Mouse (Mus musculus): ENCODE data around the gene Slc44a3. TPM values are rescaled to one million over a fixed set of nuclear protein-coding genes. Genes with fewer than 3 reads are reported as not detected.

The Slc44a3 gene
- polyA plus RNA-seq, 1 experiment: 0.29 TPM

GRCm38 (mm10) chr3:121471703-121472102 lies 60.5 kb downstream of the Slc44a3 start:
- DNase-seq (ENCODE audit: low read depth): no peak
- TF ChIP-seq POLR2A (IDR thresholded peaks at IDR 0.05; ENCODE audit: borderline replicate concordance, extremely low read depth, insufficient read depth, insufficient read length, poor library complexity, severe bottlenecking): no peak

GRCm38 (mm10) chr3:121469185-121469975 lies 62.8 kb downstream of the Slc44a3 start:
- peak; percentile 90 for DNase-seq (ENCODE audit: low read depth)
- no peak for TF ChIP-seq POLR2A (IDR thresholded peaks at IDR 0.05; ENCODE audit: borderline replicate concordance, extremely low read depth, insufficient read depth, insufficient read length, poor library complexity, severe bottlenecking)
- TF ChIP-seq CTCF (IDR thresholded peaks at IDR 0.05; ENCODE audit: borderline replicate concordance, extremely low read depth, insufficient read depth, insufficient read length): no peak

GRCm38 (mm10) chr3:121468136-121468535 lies 64.1 kb downstream of the Slc44a3 start:
- DNase-seq (ENCODE audit: low read depth): no peak
- TF ChIP-seq CTCF (IDR thresholded peaks at IDR 0.05; ENCODE audit: borderline replicate concordance, extremely low read depth, insufficient read depth, insufficient read length): no peak

GRCm38 (mm10) chr3:121467094-121467552 lies 65.1 kb downstream of the Slc44a3 start:
- TF ChIP-seq CTCF (IDR thresholded peaks at IDR 0.05; ENCODE audit: borderline replicate concordance, extremely low read depth, insufficient read depth, insufficient read length) (no peak), POLR2A (IDR thresholded peaks at IDR 0.05; ENCODE audit: borderline replicate concordance, extremely low read depth, insufficient read depth, insufficient read length, poor library complexity, severe bottlenecking) (no peak)
- DNase-seq (ENCODE audit: low read depth): no peak

- TF ChIP-seq POLR2A (IDR thresholded peaks at IDR 0.05; ENCODE audit: borderline replicate concordance, extremely low read depth, insufficient read depth, insufficient read length, poor library complexity, severe bottlenecking) (no peak), CTCF (IDR thresholded peaks at IDR 0.05; ENCODE audit: borderline replicate concordance, extremely low read depth, insufficient read depth, insufficient read length) (no peak)
- DNase-seq (ENCODE audit: low read depth): peak; percentile 42
These were observed 66.4 kb downstream of the Slc44a3 start for GRCm38 (mm10) chr3:121465795-121466194.

GRCm38 (mm10) chr3:121464733-121465305 lies 67.4 kb downstream of the Slc44a3 start:
- no peak for TF ChIP-seq POLR2A (IDR thresholded peaks at IDR 0.05; ENCODE audit: borderline replicate concordance, extremely low read depth, insufficient read depth, insufficient read length, poor library complexity, severe bottlenecking)
- TF ChIP-seq CTCF (IDR thresholded peaks at IDR 0.05; ENCODE audit: borderline replicate concordance, extremely low read depth, insufficient read depth, insufficient read length): no peak
- peak; percentile 78 for DNase-seq (ENCODE audit: low read depth)

- no peak for DNase-seq (ENCODE audit: low read depth)
- TF ChIP-seq CTCF (IDR thresholded peaks at IDR 0.05; ENCODE audit: borderline replicate concordance, extremely low read depth, insufficient read depth, insufficient read length) (no peak), POLR2A (IDR thresholded peaks at IDR 0.05; ENCODE audit: borderline replicate concordance, extremely low read depth, insufficient read depth, insufficient read length, poor library complexity, severe bottlenecking) (no peak)
These were observed 69.4 kb downstream of the Slc44a3 start for GRCm38 (mm10) chr3:121462782-121463181.

GRCm38 (mm10) chr3:121461477-121461876 lies 70.7 kb downstream of the Slc44a3 start:
- TF ChIP-seq POLR2A (IDR thresholded peaks at IDR 0.05; ENCODE audit: borderline replicate concordance, extremely low read depth, insufficient read depth, insufficient read length, poor library complexity, severe bottlenecking) (no peak), CTCF (IDR thresholded peaks at IDR 0.05; ENCODE audit: borderline replicate concordance, extremely low read depth, insufficient read depth, insufficient read length) (no peak)
- DNase-seq (ENCODE audit: low read depth): no peak

GRCm38 (mm10) chr3:121460473-121461193 lies 71.6 kb downstream of the Slc44a3 start:
- TF ChIP-seq CTCF (IDR thresholded peaks at IDR 0.05; ENCODE audit: borderline replicate concordance, extremely low read depth, insufficient read depth, insufficient read length) (no peak), POLR2A (IDR thresholded peaks at IDR 0.05; ENCODE audit: borderline replicate concordance, extremely low read depth, insufficient read depth, insufficient read length, poor library complexity, severe bottlenecking) (no peak)
- no peak for DNase-seq (ENCODE audit: low read depth)

- DNase-seq (ENCODE audit: low read depth): no peak
- TF ChIP-seq POLR2A (IDR thresholded peaks at IDR 0.05; ENCODE audit: borderline replicate concordance, extremely low read depth, insufficient read depth, insufficient read length, poor library complexity, severe bottlenecking) (no peak), CTCF (IDR thresholded peaks at IDR 0.05; ENCODE audit: borderline replicate concordance, extremely low read depth, insufficient read depth, insufficient read length) (no peak)
These were observed 73.4 kb downstream of the Slc44a3 start for GRCm38 (mm10) chr3:121458545-121459492.

- TF ChIP-seq POLR2A (IDR thresholded peaks at IDR 0.05; ENCODE audit: borderline replicate concordance, extremely low read depth, insufficient read depth, insufficient read length, poor library complexity, severe bottlenecking): no peak
- TF ChIP-seq CTCF (IDR thresholded peaks at IDR 0.05; ENCODE audit: borderline replicate concordance, extremely low read depth, insufficient read depth, insufficient read length): no peak
- DNase-seq (ENCODE audit: low read depth): peak; percentile 52
These were observed 80.8 kb downstream of the Slc44a3 start for GRCm38 (mm10) chr3:121451404-121451803.
